Mouse (Mus musculus): ENCODE measurements around the gene Nin. TPM values are rescaled to one million over a fixed set of nuclear protein-coding genes. Genes with fewer than 3 reads are reported as not detected.

Nin gene
- polyA plus RNA-seq, 1 experiment, result 8.0 TPM

DNA sequence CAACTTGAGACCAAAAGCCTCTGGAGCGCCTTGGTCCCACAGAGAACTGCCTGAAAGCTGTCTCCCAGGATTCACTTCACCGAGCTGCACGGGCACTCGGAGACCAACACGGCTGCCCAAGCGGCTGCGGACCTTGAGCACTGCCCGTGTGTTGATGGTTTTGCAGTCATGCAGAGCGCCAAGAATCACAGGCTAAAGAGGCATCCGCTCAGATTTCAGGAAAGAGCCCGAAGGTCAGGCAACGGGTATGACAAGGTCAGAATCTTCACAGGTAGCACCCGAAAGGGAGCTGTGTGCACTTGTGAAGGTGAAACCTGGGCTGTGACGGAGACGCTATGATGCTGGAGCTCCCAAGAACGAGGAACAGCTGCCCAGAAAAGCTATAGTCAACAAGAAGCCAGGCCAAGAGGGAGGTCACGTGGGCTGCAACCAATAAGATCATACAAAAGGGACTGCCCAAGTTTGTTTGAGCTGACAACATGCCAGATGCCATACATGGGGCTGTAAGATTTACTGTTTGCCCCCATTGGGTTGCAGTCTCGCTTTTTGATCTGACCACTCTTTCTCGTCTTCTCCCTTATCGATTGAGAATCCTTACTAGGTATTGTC is 21.2 kb upstream of the Nin start:
- no peaks in the 10 kb centered on the region for H3K36me3 ChIP-seq (ENCODE audit: control insufficient read depth, insufficient read depth)
- TF ChIP-seq CTCF (IDR thresholded peaks at IDR 0.05; ENCODE audit: control insufficient read depth, insufficient read depth, insufficient read length) (no peak), USF1 (IDR thresholded peaks at IDR 0.05; ENCODE audit: low read depth) (no peak)
- no peaks in the 10 kb centered on the region for H3K27me3 ChIP-seq (ENCODE audit: control insufficient read depth, insufficient read depth, insufficient read length)
- H3ac ChIP-seq (ENCODE audit: control insufficient read depth, insufficient read length, low read depth), result no peak overlapping the region
- no peak overlapping the region for H3K4me3 ChIP-seq (ENCODE audit: insufficient read depth, poor library complexity, severe bottlenecking)
- H3K79me2 ChIP-seq (ENCODE audit: control insufficient read depth, insufficient read depth), result no peaks in the 10 kb centered on the region
- no peaks in the 10 kb centered on the region for H3K79me3 ChIP-seq (ENCODE audit: low read depth)

DNA sequence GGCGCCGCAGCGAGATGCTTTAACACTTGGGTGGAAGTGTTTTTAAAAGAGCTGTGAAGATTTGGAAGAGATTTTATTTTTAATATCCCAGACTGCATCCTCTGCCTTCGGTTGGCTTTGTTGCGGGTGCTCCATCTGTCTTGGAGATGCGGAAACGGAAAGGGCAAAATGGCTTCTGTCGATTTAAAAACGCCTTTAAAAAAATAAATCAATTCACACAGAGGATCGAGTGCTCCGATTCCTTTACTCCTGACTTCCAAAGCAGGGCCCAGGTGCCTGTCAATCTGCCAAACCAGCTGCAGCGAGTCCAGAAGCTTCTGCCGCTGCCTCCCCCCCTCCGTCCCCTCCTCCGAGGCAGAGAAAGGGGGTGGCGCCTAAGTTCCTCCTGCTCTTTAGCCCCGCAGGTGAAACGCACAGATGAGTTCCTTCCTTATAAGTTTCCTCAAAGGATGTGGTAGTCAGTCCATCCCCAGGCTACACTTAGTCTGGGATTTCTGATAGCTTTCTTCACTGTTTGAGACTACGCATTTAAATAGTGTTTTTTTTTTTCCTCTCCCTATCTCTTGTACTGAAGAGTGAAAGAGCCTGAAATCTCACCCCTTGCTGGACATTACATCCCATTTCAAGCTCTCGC is 17.6 kb upstream of the Nin start:
- no peak overlapping the region for H3K4me3 ChIP-seq (ENCODE audit: insufficient read depth, poor library complexity, severe bottlenecking)
- no peaks in the 10 kb centered on the region for H3K79me2 ChIP-seq (ENCODE audit: control insufficient read depth, insufficient read depth)

DNA sequence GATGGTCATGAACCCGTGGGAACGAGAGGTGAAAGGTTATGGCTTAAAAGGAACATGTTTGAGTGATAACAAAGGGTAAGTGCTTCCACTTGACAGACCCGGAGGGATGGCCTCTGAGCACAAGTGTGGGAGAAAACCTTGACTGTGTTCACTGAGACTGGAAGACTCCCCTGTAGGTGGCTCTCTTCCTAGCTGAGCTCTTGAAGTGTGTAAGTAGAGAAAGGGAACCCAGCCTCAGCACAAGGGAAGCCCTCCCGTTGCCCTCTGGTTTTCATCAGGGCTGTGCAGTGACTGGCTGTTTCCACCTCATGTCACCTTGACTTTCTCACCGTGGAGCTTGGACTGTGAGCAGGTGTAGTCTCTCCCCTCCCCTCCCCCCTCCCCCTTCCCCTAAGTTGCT is 15.6 kb upstream of the Nin start:
- TF ChIP-seq MYOG (IDR thresholded peaks at IDR 0.05; ENCODE audit: control insufficient read depth, extremely low read depth, insufficient read length) (no peak), FOSL1 (IDR thresholded peaks at IDR 0.05; ENCODE audit: insufficient read depth, low read length, poor library complexity, severe bottlenecking) (no peak), CEBPB (IDR thresholded peaks at IDR 0.05; ENCODE audit: low read depth) (no peak), MAX (IDR thresholded peaks at IDR 0.05) (no peak), USF1 (IDR thresholded peaks at IDR 0.05; ENCODE audit: low read depth) (no peak)
- H3K4me3 ChIP-seq (ENCODE audit: insufficient read depth, poor library complexity, severe bottlenecking), result no peak overlapping the region

More for the DNA sequence above, 17.6 kb upstream of the Nin start:
- Histone ChIP-seq H3ac (ENCODE audit: control insufficient read depth, insufficient read length, low read depth) (no peak overlapping the region), H3K36me3 (ENCODE audit: control insufficient read depth, insufficient read depth) (no peaks in the 10 kb centered on the region), H3K79me3 (ENCODE audit: low read depth) (no peaks in the 10 kb centered on the region), H3K27me3 (ENCODE audit: control insufficient read depth, insufficient read depth, insufficient read length) (no peaks in the 10 kb centered on the region)
- TF ChIP-seq CEBPB (IDR thresholded peaks at IDR 0.05; ENCODE audit: low read depth) (no peak), MAX (IDR thresholded peaks at IDR 0.05) (no peak), USF1 (IDR thresholded peaks at IDR 0.05; ENCODE audit: low read depth) (no peak), MYOD1 (IDR thresholded peaks at IDR 0.05; ENCODE audit: control insufficient read depth, insufficient read length, low read depth) (no peak), FOSL1 (IDR thresholded peaks at IDR 0.05; ENCODE audit: insufficient read depth, low read length, poor library complexity, severe bottlenecking) (no peak), CTCF (IDR thresholded peaks at IDR 0.05; ENCODE audit: control insufficient read depth, insufficient read depth, insufficient read length) (no peak), MYOG (IDR thresholded peaks at IDR 0.05; ENCODE audit: control insufficient read depth, extremely low read depth, insufficient read length) (no peak)

DNA sequence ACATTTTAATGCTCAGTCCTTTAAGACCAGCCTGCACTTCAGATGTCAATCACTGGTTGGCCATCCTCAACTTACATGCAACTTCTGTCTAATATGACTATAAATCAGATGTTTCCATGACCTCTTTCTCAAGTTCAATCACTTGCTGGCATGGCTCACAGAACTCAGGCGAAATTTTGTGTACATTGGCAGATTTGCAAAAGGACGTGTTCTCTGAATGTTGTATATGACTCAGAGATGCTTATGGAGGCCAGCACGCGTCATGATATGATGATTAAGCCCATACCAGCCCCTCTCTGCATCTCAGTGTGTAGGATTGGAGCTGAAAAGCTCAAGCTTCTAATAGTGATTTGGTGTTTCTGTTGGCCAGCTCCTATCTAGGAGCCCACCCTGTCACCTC is 13.1 kb upstream of the Nin start:
- H3K4me3 ChIP-seq (ENCODE audit: insufficient read depth, poor library complexity, severe bottlenecking), result no peak overlapping the region
- no peaks in the 10 kb centered on the region for H3K79me3 ChIP-seq (ENCODE audit: low read depth)

More for the DNA sequence above, 15.6 kb upstream of the Nin start:
- no peaks in the 10 kb centered on the region for H3K79me2 ChIP-seq (ENCODE audit: control insufficient read depth, insufficient read depth)
- H3ac ChIP-seq (ENCODE audit: control insufficient read depth, insufficient read length, low read depth), result no peak overlapping the region
- H3K27me3 ChIP-seq (ENCODE audit: control insufficient read depth, insufficient read depth, insufficient read length), result no peaks in the 10 kb centered on the region
- H3K79me3 ChIP-seq (ENCODE audit: low read depth), result no peaks in the 10 kb centered on the region
- no peaks in the 10 kb centered on the region for H3K36me3 ChIP-seq (ENCODE audit: control insufficient read depth, insufficient read depth)

DNA sequence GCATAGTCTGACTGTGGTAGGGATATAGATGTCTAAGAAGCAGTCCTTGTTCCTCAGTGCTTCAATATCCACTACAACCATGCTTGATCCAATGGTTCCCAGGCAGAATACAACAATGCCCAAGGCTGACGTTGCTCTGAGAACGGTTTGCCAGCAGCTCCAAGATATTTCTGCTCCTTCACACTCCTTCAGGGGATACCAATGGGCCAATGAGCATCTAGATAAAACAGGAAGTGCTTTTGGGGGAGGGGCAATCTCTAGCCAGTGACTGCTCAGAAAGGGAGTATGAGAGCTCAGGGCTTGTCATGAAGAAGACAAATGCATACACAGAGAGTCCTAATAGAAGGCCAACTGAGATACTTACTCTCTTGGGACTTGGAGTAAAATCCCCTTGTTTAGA is 6.0 kb upstream of the Nin start:
- no peaks in the 10 kb centered on the region for H3K27me3 ChIP-seq (ENCODE audit: control insufficient read depth, insufficient read depth, insufficient read length)
- TF ChIP-seq USF1 (IDR thresholded peaks at IDR 0.05; ENCODE audit: low read depth) (no peak), MYOD1 (IDR thresholded peaks at IDR 0.05; ENCODE audit: control insufficient read depth, insufficient read length, low read depth) (no peak), CTCF (IDR thresholded peaks at IDR 0.05; ENCODE audit: control insufficient read depth, insufficient read depth, insufficient read length) (no peak), MAX (IDR thresholded peaks at IDR 0.05) (no peak), MYOG (IDR thresholded peaks at IDR 0.05; ENCODE audit: control insufficient read depth, extremely low read depth, insufficient read length) (no peak), CEBPB (IDR thresholded peaks at IDR 0.05; ENCODE audit: low read depth) (no peak), FOSL1 (IDR thresholded peaks at IDR 0.05; ENCODE audit: insufficient read depth, low read length, poor library complexity, severe bottlenecking) (no peak)
- no peak overlapping the region for H3K4me3 ChIP-seq (ENCODE audit: insufficient read depth, poor library complexity, severe bottlenecking)
- no peaks in the 10 kb centered on the region for H3K79me3 ChIP-seq (ENCODE audit: low read depth)
- no peaks in the 10 kb centered on the region for H3K36me3 ChIP-seq (ENCODE audit: control insufficient read depth, insufficient read depth)
- no peak overlapping the region for H3ac ChIP-seq (ENCODE audit: control insufficient read depth, insufficient read length, low read depth)
- H3K79me2 ChIP-seq (ENCODE audit: control insufficient read depth, insufficient read depth), result no peaks in the 10 kb centered on the region

More for the DNA sequence above, 13.1 kb upstream of the Nin start:
- no peaks in the 10 kb centered on the region for H3K27me3 ChIP-seq (ENCODE audit: control insufficient read depth, insufficient read depth, insufficient read length)
- TF ChIP-seq CTCF (IDR thresholded peaks at IDR 0.05; ENCODE audit: control insufficient read depth, insufficient read depth, insufficient read length) (no peak), USF1 (IDR thresholded peaks at IDR 0.05; ENCODE audit: low read depth) (no peak), MAX (IDR thresholded peaks at IDR 0.05) (no peak), FOSL1 (IDR thresholded peaks at IDR 0.05; ENCODE audit: insufficient read depth, low read length, poor library complexity, severe bottlenecking) (no peak)
- no peak overlapping the region for H3ac ChIP-seq (ENCODE audit: control insufficient read depth, insufficient read length, low read depth)
- no peaks in the 10 kb centered on the region for H3K36me3 ChIP-seq (ENCODE audit: control insufficient read depth, insufficient read depth)
- no peaks in the 10 kb centered on the region for H3K79me2 ChIP-seq (ENCODE audit: control insufficient read depth, insufficient read depth)

DNA sequence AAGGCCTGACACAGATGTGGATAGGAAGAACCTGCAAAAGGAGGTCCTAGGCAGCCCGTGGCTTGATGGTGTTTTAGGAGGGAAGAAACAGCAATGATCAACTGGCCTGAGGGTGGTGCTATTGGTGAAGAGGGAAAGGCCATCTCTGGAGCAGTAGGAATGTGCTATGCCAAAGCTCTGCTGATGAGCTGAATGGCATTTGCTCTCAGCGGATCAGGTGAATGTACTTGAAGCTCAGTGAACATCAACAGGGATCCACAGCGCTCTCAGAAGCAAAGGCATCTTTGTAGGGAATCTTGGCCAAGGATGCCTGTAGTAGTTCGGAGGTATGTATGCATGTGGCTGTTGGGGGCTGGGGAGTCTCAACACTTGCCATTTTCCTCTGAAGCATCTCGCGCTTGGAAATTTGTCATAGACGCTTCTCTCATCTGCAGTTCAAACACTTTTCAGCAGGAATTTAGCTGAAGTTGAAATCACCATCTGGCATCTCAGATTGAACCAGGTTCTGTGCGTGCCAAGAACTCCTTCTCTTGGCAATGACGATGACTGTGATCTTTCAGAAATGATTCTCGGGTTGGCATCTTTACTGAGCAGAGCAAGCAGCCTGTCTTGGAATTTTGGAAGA is 5.3 kb upstream of the Nin start:
- H3K27me3 ChIP-seq (ENCODE audit: control insufficient read depth, insufficient read depth, insufficient read length), result no peaks in the 10 kb centered on the region
- no peaks in the 10 kb centered on the region for H3K79me2 ChIP-seq (ENCODE audit: control insufficient read depth, insufficient read depth)
- no peak overlapping the region for H3ac ChIP-seq (ENCODE audit: control insufficient read depth, insufficient read length, low read depth)
- H3K36me3 ChIP-seq (ENCODE audit: control insufficient read depth, insufficient read depth), result no peaks in the 10 kb centered on the region
- no peak overlapping the region for H3K4me3 ChIP-seq (ENCODE audit: insufficient read depth, poor library complexity, severe bottlenecking)
- no peaks in the 10 kb centered on the region for H3K79me3 ChIP-seq (ENCODE audit: low read depth)
- no peak for TF ChIP-seq CTCF (IDR thresholded peaks at IDR 0.05; ENCODE audit: control insufficient read depth, insufficient read depth, insufficient read length)
- TF ChIP-seq CEBPB (IDR thresholded peaks at IDR 0.05; ENCODE audit: low read depth), result no peak
- no peak for TF ChIP-seq FOSL1 (IDR thresholded peaks at IDR 0.05; ENCODE audit: insufficient read depth, low read length, poor library complexity, severe bottlenecking)
- no peak for TF ChIP-seq MYOD1 (IDR thresholded peaks at IDR 0.05; ENCODE audit: control insufficient read depth, insufficient read length, low read depth)
- TF ChIP-seq MYOG (IDR thresholded peaks at IDR 0.05; ENCODE audit: control insufficient read depth, extremely low read depth, insufficient read length), result no peak
- no peak for TF ChIP-seq MAX (IDR thresholded peaks at IDR 0.05)
- no peak for TF ChIP-seq USF1 (IDR thresholded peaks at IDR 0.05; ENCODE audit: low read depth)
